Mouse (Mus musculus) T-helper 1 cell (primary cell): Measurements from ENCODE around the gene Rarb.

Source experiments
- in situ Hi-C: fragments of 300-600 bp; cut with MboI, MseI; formaldehyde crosslinking; loops from one replicate; pipeline ENCODE4 v1.15.1; 2025; ENCODE audit warnings: high pct_unique_total_duplicates

The Rarb gene

DNA sequence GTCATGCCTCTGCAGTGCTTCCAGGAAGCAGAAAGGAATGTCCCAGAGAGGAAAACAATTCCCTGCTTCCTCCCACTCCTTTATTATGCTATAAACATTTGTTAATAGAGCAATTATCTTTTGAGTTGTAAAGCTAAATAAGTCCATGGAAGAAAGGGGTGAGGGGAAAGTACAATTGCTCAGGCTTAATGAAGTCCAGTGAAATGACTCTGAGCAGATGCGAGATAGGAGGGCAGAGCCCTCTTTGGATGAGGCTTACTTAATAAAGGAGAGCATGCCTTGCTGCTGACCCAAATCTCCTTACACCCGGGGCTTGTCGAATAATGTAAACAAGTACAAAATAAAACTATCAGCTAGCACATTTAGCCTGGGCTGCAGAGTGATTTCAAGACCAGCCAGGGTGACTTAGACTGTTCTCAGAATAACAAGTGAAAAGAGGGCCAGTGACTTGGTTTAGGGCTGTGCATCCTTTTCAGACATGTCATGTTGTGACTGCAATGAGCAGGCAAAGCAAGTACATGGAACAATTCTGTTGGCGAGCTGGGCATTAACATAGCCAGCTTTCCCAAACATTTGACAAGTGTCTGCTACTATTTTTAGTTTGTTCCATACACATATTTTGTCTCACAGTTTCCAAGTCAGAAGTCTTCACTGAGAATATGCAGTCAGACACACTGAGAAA is 83.5 kb downstream of the Rarb start:
- in situ Hi-C loops = no loop called here

DNA sequence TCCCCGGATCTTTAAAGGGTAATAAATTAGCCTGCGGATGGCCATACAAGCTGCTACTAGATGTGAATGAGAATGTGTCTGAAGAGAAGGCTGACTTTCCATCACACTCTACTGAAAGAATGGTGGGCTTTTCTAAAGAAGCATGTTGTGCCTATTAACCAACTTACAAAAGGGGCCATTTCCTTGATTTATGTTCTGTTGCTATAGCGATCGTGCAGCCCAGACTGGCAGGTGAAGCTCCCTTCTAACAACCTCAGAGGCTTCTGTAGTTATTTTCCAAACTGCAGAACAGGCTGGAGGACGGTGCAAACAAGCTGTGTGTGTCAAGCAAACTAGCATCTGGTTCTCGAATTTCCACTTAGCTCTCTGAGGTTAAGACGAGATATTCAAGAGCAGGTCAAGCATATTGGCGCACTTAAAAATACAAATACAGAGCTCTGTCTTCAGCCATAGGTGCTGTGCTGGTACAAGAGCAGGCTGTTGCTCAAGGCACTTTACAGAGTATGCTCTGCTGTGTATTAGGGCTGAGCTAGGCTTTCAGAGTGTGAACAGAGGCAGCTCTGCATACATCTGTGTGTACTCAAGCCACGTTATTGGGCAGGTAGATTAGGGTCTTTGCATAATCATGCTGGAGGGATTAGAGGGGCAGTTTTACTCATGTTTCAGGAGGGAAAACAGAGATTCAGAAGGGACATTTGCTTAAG is 85.2 kb downstream of the Rarb start:
- in situ Hi-C loops = no loop called here

DNA sequence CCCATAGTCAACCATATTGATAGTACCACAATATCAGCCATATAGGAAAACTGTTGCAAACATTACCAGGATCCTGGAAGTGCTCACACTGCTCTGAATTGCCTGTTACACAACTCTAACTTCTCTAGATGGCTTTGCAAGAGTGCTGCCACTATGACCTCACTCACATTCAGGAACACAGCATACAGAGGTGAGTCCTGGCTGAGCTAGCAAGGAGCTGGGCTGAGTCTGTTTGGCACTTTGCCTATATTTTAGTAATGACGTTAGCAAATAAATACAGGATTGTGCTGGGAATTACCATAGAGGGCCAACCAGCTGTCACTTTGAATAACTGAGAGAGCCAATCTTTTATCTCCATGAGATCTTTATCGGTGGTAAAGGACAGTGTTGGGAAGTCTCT is 86.9 kb downstream of the Rarb start:
- in situ Hi-C loops = no loop called here

DNA sequence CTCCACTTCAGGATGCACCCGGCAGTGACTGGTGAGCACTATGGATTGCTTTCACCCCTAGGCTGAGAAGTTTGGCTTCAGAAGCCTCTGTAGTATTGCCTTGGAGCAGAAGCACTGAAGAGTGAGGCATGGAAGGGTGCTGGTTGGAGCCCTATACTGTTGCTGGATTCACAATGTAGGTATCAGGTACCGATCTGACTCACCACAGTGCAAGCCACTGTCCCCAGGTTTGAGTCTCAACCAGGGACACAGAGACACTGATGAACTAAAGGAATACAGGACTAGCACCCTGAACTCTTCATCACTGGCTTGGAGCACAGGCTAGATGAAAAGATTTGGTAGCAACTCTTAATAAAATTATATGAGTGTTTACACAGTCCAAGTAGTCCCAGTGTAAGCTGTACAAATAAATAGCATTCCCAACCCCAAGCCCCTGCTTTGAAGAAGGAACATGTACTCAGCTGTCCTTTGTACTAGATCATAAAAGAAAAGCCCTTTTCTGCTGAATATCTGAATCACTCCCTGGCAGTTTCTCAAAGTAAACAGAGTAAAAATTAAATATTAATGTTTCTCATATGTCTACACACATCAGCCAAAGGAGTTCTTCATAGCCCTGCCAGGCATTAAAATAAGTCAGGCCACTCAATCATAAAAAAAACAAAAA is 90.6 kb downstream of the Rarb start:
- in situ Hi-C loops = no loop called here

DNA sequence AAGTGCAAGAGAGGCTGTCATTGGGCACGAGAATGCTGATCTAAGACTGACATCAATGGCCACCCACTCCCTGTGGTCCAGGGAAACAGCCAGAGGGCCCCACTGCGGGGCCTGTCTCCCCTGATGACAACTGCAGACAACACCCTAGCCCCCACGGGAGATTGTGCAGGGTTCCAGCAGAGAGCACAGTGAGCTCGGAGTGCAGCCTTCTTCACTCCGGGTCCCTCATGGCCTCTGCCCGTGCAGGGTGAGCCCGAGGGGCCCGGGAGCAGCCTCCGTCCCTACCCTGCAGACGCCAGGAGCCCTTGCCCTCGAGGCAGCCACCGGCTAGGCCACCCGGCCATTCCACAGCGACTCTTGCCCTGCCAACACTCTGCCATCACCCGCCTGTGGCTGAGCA is 95.0 kb downstream of the Rarb start:
- in situ Hi-C loops = no loop called here

DNA sequence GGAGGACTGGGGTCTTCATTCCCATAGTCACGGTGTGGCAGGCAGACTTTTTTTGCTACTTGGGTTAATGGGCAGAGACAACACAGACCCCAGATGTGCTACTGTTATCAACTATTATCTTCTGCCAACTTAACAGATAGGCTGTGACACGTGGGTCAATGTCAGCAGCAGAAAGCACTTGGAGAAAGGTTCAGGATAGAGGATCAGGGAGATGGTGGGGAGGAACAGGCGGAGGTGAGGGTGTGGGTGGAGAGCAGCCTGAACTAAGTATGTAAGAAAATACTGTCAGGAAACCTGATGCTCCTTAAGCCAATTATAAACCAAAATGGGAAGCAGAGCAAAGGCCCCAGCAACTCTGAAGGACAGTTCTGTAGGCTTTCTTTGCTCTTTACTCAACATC is 101.1 kb downstream of the Rarb start:
- in situ Hi-C loops = no loop called here

DNA sequence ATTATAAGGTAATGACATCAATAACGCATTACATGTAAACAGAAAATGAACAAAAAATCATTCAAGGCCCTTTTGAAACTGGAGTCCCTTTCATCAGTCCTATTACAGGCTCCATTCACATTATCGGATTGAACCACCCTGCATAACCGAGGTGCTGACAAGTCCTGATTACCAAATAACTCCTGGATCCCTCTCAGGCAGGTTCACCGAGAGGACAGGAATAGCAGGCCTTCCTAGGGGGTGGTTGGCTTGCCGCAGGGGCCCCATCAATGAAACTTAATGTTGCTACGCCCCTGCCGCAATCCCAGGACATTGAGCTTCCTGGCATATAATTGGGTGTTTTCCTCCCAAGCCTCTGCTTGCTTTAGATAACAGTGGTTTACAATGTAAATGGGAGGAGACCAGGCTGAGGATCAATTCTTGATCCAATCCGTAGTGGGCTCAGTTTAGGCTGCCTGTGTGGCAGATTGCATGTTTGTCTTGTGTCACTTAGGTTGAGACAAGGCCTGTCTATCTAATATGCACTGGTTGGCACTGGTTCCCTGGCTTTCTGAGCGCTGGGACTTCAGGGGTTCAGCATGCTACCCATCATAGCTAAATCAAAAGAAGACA is 104.5 kb downstream of the Rarb start:
- in situ Hi-C loops = no loop called here

DNA sequence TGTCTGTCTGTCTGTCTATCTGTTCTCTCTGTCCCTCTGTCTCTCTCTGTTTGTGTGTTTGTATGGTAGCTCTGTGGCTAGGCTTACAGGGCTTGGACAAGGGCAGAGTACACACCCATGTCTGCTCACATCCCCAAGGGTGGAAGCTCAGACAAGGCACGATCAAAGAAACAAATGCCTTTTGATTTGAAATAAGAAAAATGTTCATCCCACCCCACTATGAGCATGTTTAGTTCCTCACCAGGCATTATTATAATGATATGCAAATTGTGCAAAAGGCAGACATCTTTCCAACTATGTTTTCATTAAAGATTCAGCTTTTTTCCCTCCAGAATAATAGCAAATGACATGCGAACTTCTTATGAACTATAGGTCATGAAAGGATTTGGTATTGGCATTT is 105.2 kb downstream of the Rarb start:
- in situ Hi-C loops = no loop called here

DNA sequence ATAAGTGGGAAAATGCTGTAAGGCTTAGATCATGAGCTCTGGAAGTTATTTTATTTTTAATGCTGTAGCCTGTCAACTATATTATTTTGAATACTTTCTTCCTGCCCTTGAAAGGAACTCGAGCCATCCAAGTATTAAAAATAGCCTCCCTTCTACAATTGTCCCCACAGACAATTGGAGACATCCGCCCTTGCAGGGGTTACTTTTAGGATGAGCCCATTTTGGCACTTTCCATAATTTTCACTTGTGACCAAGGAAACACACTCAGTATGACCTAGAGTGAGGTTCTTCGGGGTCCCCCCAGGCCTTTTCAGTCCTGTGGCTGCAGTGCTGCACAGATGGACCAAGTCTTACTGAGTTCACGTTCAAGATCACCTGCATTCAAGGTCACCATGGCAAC is 119.7 kb downstream of the Rarb start:
- in situ Hi-C loops = no loop called here

DNA sequence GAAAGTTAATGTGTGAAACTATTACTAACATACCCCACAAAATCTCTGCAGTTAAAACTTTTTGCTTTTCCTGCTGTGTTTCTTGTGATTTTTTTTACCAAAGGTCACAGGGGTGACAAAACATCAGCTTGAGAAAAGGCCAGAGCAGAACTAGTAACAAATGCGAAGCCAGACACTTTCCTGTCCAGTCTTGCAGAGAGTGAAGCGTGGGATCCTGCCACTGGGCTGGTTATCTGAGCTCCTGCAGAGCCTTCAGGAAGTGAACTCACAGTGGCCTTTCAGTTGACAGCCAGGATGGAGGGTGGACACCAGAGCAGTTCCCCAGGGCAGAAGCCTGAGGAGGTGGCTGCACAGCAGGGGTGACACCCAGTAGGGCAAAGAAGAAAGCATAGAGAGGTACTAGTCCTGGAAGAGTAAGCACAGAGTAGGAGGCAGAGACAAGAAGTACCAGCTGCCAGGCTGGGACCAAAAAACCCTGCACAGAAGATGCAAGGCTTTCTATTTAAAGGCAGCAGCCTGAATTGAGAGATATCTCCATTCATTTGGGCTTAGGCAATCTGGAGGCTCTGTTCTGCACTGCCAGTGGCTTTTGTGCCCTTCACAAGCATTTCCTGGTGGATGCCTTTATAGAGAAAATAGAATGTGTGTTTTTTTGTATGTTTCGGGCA is 123.4 kb downstream of the Rarb start:
- in situ Hi-C loops = no loop called here

DNA sequence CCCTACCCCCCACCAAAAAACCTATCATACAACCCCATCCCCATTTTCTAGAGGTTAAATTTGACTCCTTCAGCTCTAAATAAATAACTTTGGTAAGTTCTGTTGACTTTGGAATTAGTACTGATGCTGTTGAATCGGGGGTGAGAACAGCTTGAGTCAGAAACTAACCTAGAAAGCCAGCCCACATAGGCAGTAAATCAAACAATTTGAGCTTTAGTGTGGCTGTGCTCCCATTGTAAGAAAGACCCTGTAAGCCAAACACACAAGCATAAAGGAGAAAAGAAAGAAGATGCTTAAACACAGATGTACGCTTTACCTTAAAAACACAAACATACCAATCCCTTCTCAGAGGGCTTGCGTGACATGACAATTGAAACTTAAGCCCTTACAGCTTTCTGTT is 140.6 kb downstream of the Rarb start:
- in situ Hi-C loops = no loop called here

DNA sequence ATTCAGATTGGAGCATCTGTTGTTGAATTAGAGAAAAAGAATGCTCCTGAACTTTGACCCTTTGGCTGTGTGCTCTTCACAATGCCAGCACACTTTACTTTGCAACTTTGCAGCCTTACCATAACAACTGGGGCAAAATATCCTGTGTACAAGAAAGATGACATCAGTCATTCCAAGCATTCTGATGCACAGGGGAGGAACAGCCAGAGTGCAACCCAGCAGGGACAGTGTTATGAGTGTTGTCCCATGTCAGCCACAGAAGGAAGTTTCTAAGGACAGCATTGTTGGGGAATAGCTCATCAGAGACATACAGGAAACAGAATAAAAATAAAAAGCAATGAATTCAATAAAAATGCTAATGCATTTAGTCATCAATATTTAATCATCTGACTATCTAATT is 141.9 kb downstream of the Rarb start:
- in situ Hi-C loops = no loop called here

DNA sequence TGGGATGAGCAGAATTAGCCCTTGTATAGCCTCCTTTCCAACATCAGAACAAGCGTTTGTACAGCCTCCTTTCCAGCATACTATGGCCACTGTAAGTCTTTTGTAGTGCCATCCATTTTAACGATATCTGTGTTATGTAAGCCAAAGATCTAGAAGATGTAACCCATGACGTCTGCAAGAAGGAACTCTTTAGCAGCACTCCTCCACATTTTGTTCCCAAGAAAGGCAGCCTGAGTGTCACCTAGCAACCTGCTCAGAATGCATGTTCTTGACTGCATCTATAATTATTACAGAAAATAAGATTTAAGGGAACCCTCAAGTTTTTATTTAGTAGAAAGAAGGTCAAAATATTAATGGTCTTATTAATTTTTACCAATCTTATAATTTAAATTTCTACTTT is 148.4 kb downstream of the Rarb start:
- in situ Hi-C loops = no loop called here

DNA sequence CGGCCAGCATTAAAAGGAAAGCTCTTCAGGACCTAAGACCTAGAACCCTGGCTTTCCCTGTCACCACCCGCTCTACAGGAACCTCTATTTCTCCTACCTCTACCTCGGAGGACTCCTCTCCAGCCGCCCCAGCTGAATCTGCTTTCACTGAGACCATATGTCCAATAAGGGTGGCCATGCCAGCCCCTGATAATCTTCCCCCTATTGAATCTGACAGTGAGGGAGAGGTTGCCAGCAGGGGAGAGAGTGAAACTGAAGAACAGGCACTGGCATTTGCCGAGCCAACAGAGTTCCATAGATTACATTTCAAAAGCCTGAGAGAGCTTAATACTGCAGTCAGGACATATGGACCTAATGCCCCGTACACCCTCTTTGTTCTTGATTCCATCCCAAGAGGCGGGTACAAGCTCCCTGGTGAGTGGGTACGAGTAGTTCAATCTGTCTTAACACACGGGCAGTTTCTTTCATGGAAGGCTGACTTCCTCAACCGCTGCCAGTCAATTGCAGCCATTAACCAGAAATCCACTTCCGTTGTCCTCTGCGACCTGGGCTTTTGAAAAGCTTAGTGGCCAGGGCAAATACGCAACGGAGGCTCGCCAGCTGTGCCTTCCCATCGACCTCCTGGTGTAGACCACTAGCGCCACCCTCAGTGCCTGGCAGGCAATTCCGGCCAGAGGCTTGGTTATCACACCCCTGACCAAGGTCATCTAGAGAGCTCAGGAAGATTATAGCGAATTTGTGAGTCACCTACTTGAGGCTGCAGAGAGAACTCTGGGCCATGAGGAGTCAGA is 179.6 kb downstream of the Rarb start:
- in situ Hi-C loops = no loop called here

DNA sequence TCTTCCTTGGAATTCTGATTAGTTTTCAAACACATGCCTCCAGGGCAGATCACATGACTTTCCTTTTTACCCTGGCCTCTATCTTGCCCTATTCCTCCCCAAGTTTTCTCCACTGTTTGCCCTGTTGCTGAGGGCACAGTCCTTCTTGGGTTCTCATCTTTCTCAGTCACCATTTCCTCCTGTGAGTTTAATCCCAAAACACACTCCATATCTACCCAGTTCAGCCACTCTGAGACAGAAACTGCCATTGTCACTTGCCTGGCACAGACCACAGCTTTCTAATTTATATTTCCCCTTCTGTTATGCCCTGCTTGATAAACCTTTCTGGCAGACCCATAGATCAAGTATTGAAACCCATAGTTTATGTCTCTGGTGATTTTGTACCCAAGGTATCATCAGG is 205.0 kb downstream of the Rarb start:
- in situ Hi-C loops = no loop called here

DNA sequence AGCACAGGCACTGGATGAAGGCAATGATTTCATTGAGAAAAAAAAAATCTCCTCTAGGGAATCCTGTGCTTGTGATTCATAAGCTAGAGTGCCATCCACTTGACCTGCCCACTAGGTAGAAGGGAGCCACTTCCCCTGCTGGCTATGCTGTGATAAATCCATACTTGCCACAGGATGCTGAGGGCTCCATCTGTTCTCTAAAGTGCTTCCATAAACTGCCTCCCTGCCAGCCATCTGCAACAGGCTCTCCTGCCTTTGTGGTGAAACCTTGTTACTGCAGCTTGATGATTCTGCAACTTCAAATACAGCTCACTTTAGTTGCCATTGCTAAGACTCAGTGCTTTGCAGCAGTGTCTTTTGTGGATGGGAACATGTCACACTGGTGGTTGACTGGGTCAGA is 213.5 kb downstream of the Rarb start:
- in situ Hi-C loops = no loop called here

DNA sequence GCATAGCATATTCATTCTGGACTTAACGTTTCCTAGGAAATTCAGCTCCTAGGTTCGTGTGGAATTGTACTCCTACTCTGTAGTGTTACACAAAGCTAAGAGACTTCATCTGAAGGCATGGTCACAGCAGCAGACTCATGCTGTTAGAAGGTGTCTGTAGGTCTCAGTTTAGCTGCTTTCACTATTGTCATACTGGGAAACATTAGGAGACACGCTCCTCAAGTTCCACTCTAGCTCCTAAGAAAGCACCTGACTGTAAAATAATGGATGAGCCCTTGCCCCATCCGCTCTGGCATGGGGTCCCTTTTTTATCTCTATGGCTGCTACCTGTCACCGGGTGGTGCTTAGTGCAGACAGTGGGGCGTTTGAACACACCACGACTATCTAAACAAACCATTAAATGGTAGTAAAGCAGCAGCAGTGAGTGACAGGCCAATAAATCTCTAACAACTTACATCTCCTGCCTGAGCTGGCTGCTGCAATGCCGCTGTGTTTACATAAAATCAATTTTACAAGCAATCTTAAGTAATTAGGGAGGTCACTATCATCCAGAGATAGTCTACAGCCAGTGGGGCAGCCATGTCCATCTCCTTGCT is 214.4 kb downstream of the Rarb start:
- in situ Hi-C loops = no loop called here

DNA sequence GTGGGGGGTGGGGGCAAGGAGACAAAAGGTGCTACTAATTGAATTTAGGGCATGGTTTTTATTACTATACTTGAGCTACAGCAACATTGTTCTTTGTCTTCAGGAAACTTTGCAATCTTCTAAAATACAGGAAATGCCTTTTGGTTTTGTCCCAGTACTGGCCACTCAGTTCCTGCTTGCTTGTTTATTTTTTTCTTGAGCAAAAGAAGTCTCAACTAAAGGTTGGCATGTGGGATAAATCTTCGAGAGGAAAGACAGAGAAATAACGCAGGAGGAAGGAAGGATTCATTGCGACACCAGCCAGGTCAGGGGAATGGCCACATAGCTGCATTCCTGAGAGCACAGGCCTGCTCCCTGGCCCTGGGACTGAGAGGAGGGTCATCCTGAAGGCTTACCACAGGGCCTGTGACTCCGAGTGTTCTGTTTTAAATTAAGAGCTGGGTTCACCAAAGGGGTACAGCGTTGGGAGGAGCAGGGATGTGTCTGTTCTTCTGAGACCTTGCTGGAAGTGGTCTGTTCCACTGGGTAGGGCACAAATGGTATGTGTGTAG is 215.8 kb downstream of the Rarb start:
- in situ Hi-C loops = no loop called here

DNA sequence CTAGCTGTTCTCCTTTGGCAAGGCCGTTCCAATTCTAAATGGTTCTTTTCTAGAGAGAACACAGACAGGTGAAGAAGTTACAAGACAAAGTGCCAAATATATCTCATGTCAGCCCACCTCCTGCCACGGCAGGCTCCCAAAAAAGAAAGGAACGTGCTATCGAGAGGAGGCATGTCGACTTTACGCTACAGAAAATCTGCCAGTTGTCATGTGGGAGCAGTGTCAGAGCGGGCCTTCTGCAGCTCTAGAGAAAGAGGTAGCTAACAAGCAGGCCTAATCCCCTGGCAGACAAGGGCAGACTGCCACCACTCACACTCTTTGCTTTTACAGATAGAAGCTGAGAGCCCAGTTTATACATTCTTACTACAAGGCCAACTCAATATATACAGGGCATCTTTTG is 219.7 kb downstream of the Rarb start:
- in situ Hi-C loops = no loop called here

DNA sequence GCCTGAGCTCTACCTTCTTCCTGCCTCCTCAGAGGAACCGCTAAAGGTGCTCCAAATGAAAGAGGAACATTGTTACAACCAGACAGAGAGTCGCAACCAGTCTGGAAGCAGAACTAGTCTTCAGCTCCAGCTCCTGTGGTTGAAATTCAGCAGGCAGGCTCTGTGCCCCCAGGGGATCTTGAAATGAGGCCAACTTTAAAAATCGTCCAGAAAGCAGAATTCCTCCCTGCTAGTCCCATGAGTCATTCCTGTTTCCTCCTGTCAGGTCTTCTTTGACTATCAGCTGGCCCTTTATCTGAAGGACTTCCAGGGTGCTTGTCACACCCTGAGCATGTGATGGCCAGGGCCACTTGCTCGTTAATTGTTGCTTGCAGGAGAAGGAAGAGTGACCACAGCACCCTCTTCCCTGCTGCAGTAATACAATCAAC is 220.9 kb downstream of the Rarb start:
- in situ Hi-C loops = no loop called here

DNA sequence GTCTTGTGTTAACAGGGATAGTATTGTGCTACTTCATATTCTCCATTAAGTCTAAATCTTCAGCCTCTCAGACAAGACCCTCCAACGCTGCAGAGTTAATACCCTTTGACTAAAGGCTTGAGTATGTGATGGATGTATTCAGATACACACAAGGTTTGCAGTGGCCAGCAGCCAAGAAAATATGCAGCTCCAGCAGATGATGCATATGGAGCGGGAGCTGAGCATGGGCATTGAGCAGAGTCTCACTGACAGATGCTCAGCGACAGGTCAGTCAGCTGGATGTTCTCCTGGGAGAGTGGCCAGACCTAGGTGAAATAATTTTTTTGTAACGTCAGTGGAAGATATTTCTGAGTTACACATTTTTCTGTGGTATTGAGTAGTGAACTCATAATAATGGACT is 229.8 kb downstream of the Rarb start:
- in situ Hi-C loops = no loop called here
